Mouse (Mus musculus): ENCODE measurements around the gene Eva1c.

Gene Eva1c

DNA sequence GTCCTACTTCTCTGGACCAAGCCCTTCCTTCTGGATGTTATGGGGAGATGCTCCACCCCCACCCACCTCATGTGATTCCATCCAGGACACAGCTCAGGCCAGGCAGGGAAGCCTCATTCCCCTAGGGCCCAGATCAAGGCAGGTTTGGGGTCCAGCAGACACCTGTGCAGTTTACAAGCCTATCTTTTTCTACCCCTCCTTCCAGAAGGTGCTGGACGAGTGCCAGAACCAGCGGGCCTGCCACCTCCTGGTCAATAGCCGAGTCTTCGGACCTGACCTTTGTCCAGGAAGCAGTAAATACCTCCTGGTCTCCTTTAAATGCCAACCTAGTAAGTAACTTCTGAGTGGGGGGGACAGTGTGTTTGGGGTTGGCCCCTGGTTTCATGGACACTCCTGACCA is 42.8 kb downstream of the Eva1c start:
- DNase-seq, result no peak

DNA sequence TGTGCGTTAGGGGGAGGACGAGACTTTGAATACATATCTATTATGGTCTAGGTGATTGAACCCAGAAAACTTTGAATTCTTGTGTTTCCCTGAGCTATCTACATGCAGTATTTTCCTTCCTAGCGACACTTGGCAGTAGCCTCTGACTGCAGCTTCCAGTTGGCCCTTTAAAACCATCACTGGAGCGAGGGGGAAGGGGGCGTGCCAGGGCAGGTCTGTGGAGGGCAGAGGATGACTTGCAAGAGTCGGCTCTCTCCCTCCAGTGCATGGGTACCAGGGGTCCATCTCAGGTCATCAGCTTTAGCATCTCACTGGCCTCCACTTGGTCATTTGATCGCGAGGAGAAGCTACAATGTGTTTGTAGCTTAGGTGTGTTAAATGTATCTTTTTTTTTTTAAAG is 46.4 kb downstream of the Eva1c start:
- DNase-seq, result no peak

DNA sequence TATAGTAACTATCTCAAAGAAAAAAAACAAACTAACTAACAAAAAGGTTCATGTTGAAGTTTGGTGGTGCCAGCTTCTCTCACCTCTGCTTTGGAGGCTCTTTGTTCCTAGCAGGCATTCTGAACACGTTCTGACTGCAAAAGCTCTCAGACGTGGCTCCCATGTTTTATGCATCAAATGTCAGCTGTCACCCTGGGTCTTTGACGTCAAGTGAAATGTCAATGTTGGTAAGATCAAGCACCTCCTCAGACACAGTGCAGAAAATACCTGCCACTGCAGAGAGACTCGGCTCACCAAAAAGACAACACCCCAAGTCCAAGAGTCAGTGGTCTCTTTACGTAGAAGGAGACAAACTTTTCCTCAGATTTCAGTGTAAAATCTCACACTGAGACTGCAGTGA is 48.0 kb downstream of the Eva1c start:
- no peak for DNase-seq

DNA sequence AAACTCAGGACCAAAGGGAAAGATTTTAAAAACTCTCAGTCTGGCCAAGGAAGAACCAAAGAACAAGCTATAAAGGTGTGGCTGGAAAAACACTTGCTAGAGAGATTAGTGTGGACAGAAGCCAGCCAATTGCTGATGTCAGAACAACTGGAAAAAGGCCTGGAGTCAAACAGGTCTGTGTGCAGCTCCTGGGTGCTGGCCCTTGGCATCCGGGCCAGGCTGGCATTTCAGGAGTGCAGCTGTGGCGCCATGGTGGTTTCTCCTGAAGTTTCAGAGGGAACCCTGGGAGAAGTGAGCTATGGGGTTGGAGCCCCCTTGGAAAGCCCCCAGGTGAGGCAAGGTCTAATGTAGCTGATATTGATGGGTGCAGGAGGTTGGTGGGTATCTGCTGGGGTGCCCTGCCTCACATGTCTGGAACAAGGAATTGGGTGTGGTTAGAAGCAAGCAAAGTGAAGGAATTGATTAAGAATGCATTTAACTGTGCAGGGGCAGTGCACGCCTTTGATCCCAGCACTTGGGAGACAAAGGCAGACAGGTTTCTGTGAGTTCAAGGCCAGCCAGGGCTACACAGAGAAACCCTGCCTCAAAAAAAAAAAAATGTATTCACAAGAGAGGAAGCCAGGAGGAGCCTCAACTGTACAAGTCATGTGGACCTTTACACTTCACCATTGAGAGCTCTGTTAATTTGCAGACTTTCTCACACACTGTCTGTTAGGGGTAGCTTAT is 51.8 kb downstream of the Eva1c start:
- no peak for DNase-seq

DNA sequence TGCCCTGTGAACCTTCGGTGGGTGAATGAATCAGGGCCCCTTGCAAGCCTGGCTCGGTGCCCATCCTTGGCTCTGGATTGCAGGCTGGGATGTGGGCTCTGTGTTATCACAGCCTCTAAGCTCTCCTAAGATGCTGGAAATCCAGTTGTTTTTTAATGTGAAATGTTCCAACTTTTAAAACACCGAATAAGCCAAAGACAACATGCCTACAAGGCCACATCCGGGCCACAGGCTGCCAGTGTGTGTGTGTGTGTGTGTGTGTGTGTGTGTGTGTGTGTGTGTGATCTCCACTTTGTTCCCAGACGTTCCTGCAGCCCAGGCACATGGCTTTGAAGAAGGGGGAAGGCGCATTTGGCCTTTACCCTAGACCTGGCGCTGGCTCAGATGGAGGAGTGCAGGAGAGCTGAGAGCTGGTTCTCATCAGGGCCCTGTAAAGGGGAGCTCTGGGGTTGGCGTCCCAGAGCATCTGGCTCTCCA is 56.0 kb downstream of the Eva1c start:
- DNase-seq, result no peak

DNA sequence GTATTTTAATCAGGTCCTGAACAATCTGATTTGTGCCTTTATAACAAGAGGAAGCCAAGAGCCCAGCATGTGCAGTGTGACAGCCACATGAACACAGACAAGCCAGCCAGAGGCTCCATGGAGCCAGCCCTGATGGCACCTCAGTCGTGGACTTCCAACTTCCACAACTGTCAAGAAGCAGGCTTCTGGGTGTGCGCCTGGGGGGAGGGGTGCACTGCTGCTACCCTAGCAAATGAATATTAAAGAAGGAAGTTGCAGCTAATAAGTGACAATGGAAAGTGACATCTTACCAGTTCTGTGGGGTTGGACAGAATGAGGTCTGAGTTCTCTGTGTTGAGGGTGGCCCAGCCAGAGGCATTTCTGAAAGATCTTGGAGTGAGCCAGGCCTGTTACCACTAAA is 58.8 kb downstream of the Eva1c start:
- DNase-seq, result no peak

DNA sequence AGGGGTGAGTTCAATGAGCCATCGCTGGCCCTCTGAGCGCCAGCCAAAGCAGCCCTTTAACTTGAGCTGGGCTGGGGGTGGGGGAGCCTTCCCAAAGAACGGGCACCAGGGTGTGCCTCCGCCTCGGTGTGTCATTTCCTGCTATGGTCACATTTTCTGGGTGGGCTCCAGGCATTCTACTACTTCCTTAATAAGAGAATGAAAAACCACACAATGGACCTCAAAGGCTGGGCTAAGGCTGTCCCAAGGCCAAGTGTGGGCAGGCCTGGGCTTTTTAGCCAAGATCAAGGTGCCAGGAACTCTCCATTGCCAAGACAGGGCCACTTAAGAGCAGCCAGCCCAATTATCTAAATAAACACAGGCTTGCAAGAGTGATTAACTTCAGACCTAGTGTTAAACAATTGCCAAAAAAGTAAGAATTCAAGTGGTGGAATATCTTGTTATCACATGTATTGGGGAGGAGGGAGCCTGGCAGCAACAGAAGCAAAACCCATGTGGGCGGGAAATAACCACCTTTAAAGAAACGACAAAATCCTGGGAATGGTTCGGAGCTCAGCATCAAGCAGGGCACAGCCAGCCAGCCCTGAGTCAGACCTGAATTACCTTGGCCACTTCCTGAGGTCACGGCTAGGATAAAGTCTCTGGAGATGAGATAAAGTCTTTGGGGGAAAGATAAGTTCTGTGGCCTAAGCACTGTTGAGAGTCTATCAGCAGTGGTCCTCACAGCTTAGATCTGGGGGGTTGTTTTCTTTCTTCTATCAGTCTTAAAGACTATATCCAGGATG is 59.5 kb downstream of the Eva1c start:
- DNase-seq, result no peak

DNA sequence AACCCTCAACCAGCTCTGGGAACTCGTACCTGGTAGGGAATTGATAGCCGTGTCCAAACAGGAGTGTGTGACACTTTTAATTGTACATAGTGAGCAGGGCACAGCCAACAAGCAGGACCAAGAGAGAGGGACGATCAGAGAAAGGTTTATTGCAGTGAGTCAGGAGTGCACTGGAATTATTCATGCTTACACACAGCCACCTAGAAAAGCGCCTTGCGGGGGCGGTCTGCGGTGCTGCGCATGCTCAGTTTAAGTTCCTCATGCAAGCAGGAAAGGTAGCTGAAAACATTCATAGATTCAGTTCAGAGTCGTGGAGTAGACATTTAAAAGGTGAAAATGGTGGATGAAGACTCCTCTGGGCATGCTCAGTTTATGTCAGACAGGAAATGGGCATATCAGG is 64.2 kb downstream of the Eva1c start:
- DNase-seq, result no peak

DNA sequence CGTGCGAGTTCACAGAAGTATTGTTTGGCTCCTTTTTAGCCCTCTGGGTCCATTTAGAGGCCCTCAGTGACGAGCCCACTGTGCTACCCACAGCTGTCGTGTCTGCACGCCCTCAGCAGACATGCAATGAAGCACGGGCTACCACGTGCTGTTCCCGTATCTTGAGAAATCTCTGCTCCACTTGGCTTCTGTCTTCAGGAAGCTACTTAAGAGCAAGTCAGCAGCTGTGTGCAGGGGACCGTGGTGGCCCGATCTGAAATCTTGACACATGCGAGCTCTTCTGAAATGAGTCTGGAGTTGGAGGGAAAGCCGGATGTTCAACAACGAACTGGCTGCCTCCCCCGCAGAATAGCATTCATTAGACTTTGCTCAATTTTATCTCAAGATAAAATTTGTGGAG is 65.1 kb downstream of the Eva1c start:
- no peak for DNase-seq

DNA sequence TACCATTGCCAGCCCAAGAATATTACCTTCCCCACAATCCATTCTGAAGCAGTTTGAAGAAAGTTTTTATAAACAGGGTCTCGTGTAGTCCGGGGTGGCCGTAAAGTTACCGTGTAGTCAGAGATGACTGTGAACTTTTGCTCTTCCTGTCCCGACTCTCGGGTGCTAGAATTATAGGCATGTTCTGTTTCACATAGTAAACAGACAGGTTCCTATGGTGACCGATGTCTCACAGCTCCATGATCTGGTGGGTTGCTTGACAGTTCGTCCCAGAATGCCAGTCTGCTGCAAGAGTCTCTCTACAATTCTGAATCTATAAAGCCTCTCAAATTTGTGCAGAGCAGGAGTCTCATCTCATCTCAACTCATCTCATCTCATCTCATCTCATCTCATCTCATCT is 65.6 kb downstream of the Eva1c start:
- DNase-seq, result no peak

DNA sequence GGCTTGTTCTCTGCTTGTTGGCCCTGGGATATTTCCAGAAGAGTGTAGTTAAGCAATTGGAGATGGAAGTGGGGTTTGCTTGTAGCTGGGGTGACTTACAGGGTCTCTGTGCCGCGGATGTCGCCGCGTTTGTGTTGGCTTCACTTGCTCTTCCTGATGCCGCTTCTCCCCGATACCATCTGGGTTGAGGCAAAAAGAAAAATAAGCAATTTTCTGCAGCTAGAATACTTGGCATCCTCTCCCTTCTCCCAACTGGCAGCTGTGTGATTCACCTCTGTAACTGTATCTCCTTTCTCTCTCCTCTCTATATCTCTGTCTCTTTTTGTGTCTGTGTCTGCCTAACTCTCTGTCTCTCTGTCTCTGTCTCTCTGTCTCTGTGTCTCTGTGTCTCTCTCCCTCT is 66.5 kb downstream of the Eva1c start:
- DNase-seq, result no peak

DNA sequence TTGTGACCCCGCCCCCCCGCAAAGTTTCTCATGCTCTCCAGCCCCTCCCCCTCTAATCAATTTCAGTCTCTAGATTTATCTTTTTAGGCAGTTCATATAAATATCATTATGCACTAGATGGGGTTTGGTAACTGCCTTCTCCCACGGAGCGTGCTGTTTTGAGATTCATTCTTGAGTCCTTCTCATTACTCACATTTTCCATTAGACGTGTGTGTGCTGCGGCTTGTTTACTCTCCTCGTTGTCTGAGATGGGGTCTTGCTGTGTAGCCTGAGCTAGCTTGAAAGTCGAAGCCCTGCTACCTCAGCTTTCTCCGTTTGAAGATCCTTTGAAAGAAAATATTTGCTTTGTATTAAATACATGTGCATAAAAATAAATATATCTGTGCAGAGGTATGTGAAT is 67.3 kb downstream of the Eva1c start:
- DNase-seq, result no peak

DNA sequence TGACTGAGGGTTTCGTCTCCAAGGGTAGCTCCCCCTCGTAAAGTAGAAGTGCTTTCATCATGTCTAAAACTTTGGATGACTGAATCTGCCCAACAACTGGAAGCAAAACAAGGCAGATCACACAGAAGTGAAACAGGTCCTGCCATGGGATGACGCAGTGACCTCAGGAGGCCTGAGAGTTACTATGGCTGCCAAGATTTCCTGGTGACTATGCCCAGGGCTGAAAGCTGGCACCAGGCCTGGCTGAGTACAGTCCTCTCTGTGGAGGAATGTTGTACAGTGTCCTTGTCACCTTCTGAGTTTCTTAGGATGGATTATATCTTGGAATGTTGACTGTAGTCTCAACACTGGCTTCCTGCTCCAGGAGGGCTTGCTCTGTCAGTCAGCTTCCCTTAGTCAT is 71.1 kb downstream of the Eva1c start:
- no peak for DNase-seq

DNA sequence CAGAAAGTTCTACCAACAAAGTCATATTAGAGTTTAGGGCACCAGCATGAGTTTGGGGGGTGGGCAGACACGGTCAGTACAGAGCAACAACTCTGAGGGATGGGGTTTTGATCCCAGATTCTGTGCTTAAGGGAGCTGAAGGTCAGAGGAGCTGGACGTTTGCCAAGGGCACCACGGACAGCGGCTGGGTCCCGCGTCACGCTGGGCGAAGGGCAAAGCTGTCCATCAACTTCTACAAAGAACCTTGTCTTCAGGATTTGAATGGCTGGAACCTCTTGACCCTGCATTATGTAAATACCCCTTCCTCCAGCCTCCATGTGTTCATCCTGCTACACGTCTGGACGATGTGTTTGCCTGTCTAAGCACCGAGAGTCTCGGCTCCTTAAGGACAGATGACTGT is 73.0 kb downstream of the Eva1c start:
- no peak for DNase-seq

DNA sequence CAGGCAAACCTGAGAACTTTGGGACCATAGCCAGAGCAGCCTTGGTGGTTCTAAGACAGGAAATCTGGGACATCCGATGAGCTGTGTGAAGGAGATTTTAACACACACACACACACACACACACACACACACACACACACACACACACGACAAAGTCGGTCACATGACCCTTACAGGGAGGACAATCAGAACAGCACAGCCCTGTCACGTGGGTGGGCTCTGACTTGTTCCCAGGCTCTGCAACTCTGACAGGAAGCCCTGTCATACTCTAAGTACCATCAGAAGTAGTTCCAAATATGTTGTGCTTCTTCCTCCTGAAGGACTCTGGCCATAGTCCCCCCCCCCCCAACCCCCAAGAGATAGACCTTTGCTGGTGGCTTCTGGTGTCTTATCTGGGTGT is 74.8 kb downstream of the Eva1c start:
- no peak for DNase-seq

DNA sequence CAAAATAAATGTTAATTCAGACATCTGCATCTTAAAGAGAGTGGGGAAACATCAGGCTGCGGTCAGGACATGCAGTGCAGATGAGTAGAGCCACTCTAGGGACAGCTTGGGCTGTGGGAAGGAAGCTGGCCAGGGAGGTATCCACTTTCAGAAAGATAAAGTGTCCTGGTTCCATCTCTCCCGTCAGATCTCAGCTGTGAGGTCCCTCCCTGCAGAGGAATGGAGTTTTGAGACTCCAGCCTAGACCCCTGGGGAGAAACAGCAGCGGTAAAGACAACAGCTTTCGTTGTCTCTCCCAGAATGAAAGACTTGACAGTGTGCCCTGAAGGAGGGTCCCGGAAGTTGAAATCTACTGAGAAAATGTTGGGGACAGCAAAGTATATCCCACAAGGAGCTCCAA is 76.8 kb downstream of the Eva1c start:
- DNase-seq, result no peak

DNA sequence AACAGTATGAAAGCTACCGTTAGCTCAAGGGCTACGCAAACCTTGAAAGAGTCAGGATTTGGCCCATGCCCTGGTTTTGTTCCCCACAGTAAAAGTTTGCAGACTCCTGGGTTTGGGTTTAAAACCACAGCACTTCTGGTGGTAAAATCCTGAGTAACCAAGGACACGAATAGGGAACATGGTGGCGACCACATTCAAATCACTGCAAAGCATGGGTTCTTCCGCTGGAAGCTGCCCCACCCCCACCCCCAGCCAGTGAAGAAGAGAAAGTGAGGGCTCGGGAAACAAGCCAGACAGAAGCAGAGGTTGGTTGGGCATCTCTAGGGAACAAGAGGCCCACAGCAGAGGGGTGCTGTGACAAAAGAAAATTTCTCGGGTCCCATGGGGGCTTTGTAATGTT is 80.7 kb downstream of the Eva1c start:
- no peak for DNase-seq

DNA sequence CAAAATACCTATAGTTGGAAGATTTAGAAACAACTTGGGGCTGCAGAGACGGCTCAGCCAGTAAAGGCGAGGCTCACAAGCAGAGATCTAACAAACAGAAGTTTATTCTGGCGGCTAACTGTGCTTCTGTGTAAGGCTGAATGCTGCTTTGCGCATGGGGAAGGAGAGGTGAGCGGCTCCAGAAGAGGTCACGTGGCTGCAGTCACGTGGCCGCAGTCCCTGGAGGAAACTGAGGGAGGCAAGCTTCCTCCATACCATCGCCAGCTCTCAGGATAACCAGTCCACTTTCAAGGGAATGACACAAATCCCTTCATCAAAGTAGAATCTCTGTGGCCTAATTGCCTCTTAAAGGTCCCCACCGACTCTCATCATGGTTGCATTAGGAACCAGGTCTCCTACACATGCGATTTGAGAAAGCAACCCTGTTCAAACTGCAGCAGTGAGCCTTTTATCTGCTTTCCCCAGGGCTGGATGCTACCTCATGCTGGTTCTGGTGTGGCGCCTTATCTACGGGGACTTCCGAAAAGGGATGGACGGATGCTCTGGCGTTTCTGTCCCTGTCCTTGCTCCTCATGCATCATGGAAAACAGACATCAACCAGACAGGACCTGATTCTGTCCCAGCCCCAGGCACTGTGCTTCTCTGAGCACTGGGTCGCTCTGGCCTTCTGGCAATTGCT is 84.5 kb downstream of the Eva1c start:
- no peak for DNase-seq

DNA sequence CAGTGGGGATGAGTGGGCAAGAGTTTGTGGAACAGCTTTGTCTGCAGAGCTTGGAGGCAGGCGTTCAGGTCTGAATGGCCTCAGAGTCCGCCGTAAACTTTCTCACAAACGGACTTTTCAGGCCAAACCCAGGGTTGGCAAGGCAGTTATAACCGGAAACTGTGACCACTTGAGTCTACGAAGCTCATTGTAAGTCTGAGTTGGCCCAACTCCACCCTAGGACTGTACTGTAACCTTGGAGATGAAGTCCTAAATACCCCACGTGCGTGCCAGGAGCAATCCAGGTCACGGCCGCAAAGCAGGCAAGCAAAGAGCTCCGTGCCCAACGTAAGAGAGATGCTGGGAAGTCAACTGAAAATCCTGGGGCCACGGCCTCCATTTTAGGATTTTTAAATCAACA is 85.2 kb downstream of the Eva1c start:
- DNase-seq, result no peak

DNA sequence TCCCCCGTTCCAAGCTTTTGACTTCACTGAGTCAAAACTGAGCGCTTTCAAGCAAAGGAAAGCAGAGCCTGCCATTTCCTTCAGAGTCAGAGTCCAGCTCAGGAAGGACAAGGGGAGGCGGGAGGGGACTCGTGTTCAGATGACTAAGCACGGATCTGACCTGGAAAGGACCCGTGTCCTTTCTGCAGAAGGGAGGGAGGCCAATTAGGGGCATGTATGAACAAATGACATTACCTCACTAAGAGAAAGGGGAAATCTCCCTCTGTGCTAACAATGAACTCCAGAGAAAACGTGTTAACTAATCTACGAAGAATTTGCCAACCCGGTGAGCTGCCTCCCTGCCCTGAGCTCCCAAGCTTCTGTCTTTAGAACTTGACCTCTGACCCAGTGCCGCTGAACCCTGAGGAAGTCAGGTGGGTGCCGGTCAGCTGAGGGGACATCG is 89.5 kb downstream of the Eva1c start:
- DNase-seq, result peak; percentile 19

DNA sequence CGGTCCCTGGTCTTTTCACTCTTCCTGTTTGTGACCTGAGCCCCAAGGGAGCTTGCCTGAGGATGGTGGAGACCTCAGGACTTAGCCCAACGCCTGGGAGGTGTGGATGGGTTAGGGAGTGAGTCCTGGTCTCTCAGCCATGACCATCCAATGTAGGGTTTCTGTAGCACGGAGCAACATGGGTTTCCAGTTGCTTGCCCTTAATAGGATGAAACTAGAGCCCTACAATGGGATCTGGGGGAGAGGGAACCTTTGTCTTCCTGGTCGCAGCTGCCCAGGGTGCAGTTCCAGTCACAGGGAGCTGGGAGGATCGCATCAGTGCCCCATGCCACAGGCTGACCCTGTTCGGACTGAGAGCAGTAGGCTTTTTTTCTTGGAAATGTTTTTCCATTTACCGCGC is 90.6 kb downstream of the Eva1c start:
- DNase-seq, result no peak

DNA sequence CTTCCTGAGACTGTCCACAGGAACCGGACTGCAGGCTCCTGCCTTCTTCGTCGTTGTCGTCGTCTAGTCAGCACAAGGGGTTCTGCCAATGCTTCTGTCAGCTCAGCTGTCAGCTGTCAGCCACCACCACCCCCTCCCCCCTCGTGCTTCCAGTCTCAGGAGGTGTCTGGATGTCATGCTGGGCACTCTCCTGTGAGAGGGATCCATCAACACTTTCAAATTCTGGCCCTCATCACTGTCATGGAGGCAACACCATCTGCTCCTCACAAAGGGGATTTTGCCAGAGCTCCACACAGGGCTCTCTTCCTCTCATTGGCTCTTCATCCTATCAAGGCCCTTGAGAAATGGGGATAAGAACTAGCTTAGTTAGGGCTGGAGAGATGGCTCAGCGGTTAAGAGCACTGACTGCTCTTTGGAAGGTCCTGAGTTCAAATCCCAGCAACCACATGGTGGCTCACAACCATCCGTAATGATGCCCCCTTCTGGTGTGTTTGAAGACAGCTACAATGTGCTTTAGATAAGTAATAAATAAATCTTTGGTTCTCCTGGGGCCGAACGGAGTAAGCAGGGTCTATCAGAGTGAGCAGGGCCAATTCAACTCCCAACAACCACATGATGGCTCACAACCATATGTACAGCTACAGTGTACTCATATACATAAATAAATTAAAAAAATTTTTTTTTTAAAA is 95.1 kb downstream of the Eva1c start:
- no peak for DNase-seq
